Mouse (Mus musculus): ENCODE results near the gene Aplp2. TPM values are rescaled to one million over a fixed set of nuclear protein-coding genes. Genes with fewer than 3 reads are reported as not detected.

Gene Aplp2
- polyA plus RNA-seq, 2 experiments from 2014 or later, result 66.4 to 72.8 TPM

GRCm38 (mm10) chr9:31225808-31226207 lies 14.2 kb upstream of the Aplp2 start:
- no peak for ATAC-seq

GRCm38 (mm10) chr9:31223475-31223874 lies 11.9 kb upstream of the Aplp2 start:
- no peak for ATAC-seq

GRCm38 (mm10) chr9:31221170-31221569 lies 9.6 kb upstream of the Aplp2 start:
- no peak for ATAC-seq

- ATAC-seq, result no peak
Measured at GRCm38 (mm10) chr9:31217631-31218380, 6.2 kb upstream of the Aplp2 start.

- ATAC-seq, result no peak
Measured at GRCm38 (mm10) chr9:31212500-31213008, 939 bp upstream of the Aplp2 start.

- peak; percentile 15 for ATAC-seq
Measured at GRCm38 (mm10) chr9:31210749-31211689, 596 bp downstream of the Aplp2 start.

- ATAC-seq, result no peak
Measured at GRCm38 (mm10) chr9:31210163-31210562, 1.5 kb downstream of the Aplp2 start.

GRCm38 (mm10) chr9:31209502-31209901 lies 2.1 kb downstream of the Aplp2 start:
- ATAC-seq, result no peak

GRCm38 (mm10) chr9:31207732-31208131 lies 3.9 kb downstream of the Aplp2 start:
- no peak for ATAC-seq

GRCm38 (mm10) chr9:31204722-31205121 lies 6.9 kb downstream of the Aplp2 start:
- ATAC-seq, result no peak

- ATAC-seq, result no peak
Measured at GRCm38 (mm10) chr9:31203571-31204210, 7.9 kb downstream of the Aplp2 start.

- no peak for ATAC-seq
Measured at GRCm38 (mm10) chr9:31203068-31203467, 8.5 kb downstream of the Aplp2 start.

- no peak for ATAC-seq
Measured at GRCm38 (mm10) chr9:31198614-31199013, 13.0 kb downstream of the Aplp2 start.

GRCm38 (mm10) chr9:31197782-31198181 lies 13.8 kb downstream of the Aplp2 start:
- ATAC-seq, result no peak

GRCm38 (mm10) chr9:31196742-31197141 lies 14.9 kb downstream of the Aplp2 start:
- ATAC-seq, result no peak

- ATAC-seq, result no peak
Measured at GRCm38 (mm10) chr9:31195573-31195972, 16.0 kb downstream of the Aplp2 start.

GRCm38 (mm10) chr9:31192378-31192777 lies 19.2 kb downstream of the Aplp2 start:
- no peak for ATAC-seq

- no peak for ATAC-seq
Measured at GRCm38 (mm10) chr9:31191543-31191942, 20.1 kb downstream of the Aplp2 start.

GRCm38 (mm10) chr9:31189194-31189593 lies 22.4 kb downstream of the Aplp2 start:
- no peak for ATAC-seq

- ATAC-seq, result no peak
Measured at GRCm38 (mm10) chr9:31184439-31184838, 27.2 kb downstream of the Aplp2 start.

GRCm38 (mm10) chr9:31183061-31183460 lies 28.6 kb downstream of the Aplp2 start:
- no peak for ATAC-seq

- no peak for ATAC-seq
Measured at GRCm38 (mm10) chr9:31181291-31182085, 30.1 kb downstream of the Aplp2 start.
